Mouse (Mus musculus) neural tube, embryonic 14.5 days (tissue): ENCODE data around the gene Limch1. TPM values are rescaled to one million over a fixed set of nuclear protein-coding genes. Genes with fewer than 3 reads are reported as not detected.

ENCODE experiments used
- ATAC-seq: fragments of 200-750 bp; cut with Nextera tagmentation; 2 replicates; pipeline ENCODE4 v1.8.0; 2017; ENCODE audit warnings: low read depth, mild to moderate bottlenecking, moderate TSS enrichment, moderate library complexity
- H3K27ac ChIP-seq: fragments of 300-500 bp; sonication (generic); 2 replicates; pipeline ENCODE4 v1.5.1; 2014; ENCODE audit warnings: low read depth, mild to moderate bottlenecking, control low read depth, low read length, moderate library complexity, mixed read lengths
- H3K27me3 ChIP-seq: fragments of 300-500 bp; sonication (generic); 2 replicates; pipeline ENCODE4 v1.6.1; 2014; ENCODE audit warnings: low read length; ENCODE audit not compliant: control insufficient read depth, insufficient read depth
- H3K36me3 ChIP-seq: fragments of 300-500 bp; sonication (generic); 2 replicates; pipeline ENCODE4 v1.6.1; 2014; ENCODE audit warnings: low read length, mixed read lengths; ENCODE audit not compliant: control insufficient read depth, insufficient read depth
- H3K4me1 ChIP-seq: fragments of 300-500 bp; sonication (generic); 2 replicates; pipeline ENCODE4 v1.6.1; 2014; ENCODE audit warnings: low read length; ENCODE audit not compliant: control insufficient read depth, insufficient read depth
- H3K4me2 ChIP-seq: fragments of 300-500 bp; sonication (generic); 2 replicates; pipeline ENCODE4 v1.6.1; 2014; ENCODE audit warnings: mild to moderate bottlenecking, low read depth, low read length, control low read depth
- H3K4me3 ChIP-seq: fragments of 300-500 bp; sonication (generic); 2 replicates; pipeline ENCODE4 v1.5.1; 2014; ENCODE audit warnings: low read depth, low read length, control low read depth, mixed read lengths
- H3K9ac ChIP-seq: fragments of 300-500 bp; sonication (generic); replicated peaks from 2 replicates; pipeline ENCODE4 v1.6.1; 2014; ENCODE audit warnings: low read depth, mild to moderate bottlenecking, control low read depth, low read length, mixed read lengths
- H3K9me3 ChIP-seq: fragments of 300-500 bp; sonication (generic); 2 replicates; pipeline ENCODE4 v1.6.1; 2016; ENCODE audit warnings: low read length; ENCODE audit not compliant: control insufficient read depth
- WGBS: fragments of 180-500 bp; shearing (Covaris S2); extraction: QIAGEN DNeasy Blood & Tissue Kit; methylation state at CpG from one replicate; pipeline ENCODE4 v1.1.7; 2014; 5-methylcytosine and 5-hydroxymethylcytosine counted together
- polyA plus RNA-seq: library from polyadenylated mRNA; unstranded; fragments of >200 nt; fragmentation: Nextera tagmentation; extraction: Ambion mirVana; gene quantifications from 2 replicates; pipeline ENCODE4 v1.2.1, GENCODE M21; 2014

Gene Limch1
- polyA plus RNA-seq, 1 experiment from 2014 or later: 81.8 TPM

DNA sequence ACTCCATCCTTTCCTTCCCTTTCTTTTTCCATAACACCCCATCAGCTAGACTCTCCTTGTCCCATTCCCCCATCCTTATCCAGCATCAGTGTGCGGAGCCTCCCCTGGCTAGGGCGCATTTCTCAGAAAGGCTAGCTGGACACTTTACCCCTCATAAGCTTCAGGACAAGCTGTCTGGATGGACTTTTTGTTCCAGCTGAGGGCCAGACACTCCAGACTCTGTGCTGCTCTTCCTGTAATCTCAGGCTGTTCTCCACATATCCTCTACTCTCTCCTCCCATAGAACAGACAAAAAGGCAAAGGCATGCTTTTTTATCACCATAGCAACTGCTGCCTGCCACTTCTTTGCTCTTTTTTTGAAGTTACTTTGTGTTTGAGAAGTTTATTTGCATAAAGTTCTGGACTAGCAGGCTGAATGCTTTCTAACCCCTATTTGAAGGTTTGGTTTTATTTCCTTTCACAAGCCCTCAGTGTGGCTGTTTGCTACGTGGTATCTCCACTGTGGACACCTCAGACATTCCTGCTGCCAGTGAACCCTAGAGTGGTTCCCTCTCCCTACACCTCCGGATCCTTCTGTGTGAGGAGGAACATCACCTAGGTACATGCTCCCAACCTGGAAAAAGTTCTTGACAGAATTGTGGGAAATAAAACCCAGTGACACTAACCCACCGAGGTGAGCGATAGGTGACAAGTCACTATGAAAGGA lies 77.0 kb downstream of the Limch1 start:
- Histone ChIP-seq H3K9me3 (no peaks in the 10 kb centered on the region), H3K27me3 (no peaks in the 10 kb centered on the region), H3K36me3 (no peaks in the 10 kb centered on the region), H3K4me2 (no peak overlapping the region), H3K4me1 (no peaks in the 10 kb centered on the region; the same call in 1 of the 2 replicates), H3K4me3 (no peak overlapping the region), H3K9ac (no peak overlapping the region), H3K27ac (peak overlapping the region; percentile 39; the same call in 1 of the 2 replicates)
- WGBS: 58% methylated on average over 6 of the region's 6 CpGs
- ATAC-seq: no peak

DNA sequence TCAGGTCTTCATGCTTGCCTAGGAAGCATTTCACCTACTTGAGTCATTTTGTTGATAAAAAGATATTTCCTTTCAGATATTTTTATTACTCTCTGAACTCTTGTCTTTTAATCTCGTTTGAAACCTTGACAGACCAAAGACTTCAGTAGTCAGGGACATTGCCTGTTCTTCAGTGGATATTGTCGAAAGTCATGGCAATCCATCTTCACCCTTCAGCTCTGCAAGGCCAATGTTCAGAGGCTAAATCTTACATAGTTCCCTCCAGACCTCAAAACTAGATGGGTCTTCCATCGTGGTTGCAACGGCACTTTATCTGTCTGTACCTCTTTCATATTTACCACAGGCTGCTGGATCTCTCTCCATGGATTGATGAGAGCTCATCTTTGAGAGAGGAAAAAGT lies 80.0 kb downstream of the Limch1 start:
- ATAC-seq: no peak
- 95% methylated on average over 4 of the region's 4 CpGs for WGBS

DNA sequence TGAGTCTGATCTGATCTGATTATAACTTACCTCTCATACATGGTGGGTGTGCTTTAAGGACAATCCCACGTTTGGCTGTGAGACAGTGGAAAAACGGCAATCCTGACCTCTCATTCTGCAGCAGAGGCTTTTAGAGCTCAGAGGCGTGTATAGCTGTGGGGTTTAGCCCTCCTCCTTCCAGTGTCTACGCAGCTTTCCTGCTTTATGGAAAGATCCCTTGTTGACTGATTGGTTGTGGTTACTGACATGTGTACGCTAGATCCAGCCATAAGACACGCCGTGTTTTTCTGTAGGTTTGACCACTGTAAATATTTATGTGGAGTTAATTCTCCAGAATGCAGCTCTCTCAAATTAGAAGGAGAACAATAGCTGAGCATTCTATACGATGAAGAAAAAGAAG lies 81.2 kb downstream of the Limch1 start:
- H3K27ac ChIP-seq: no peak overlapping the region
- 60% methylated on average over 8 of the region's 8 CpGs for WGBS
- no peaks in the 10 kb centered on the region for H3K9me3 ChIP-seq

More for the DNA sequence above, 80.0 kb downstream of the Limch1 start:
- Histone ChIP-seq H3K4me3 (no peak overlapping the region), H3K36me3 (no peaks in the 10 kb centered on the region), H3K9me3 (no peaks in the 10 kb centered on the region), H3K4me1 (no peaks in the 10 kb centered on the region), H3K4me2 (no peak overlapping the region), H3K9ac (no peak overlapping the region), H3K27ac (no peak overlapping the region), H3K27me3 (no peaks in the 10 kb centered on the region)

GRCm38 (mm10) chr5:66829505-66829904 lies 83.9 kb downstream of the Limch1 start:
- no peak overlapping the region for H3K4me2 ChIP-seq
- ATAC-seq: no peak
- no peaks in the 10 kb centered on the region for H3K9me3 ChIP-seq
- H3K36me3 ChIP-seq: no peaks in the 10 kb centered on the region
- no peak overlapping the region for H3K9ac ChIP-seq
- H3K27ac ChIP-seq: no peak overlapping the region
- no peaks in the 10 kb centered on the region for H3K4me1 ChIP-seq
- WGBS: 89% methylated on average over 5 of the region's 5 CpGs
- no peaks in the 10 kb centered on the region for H3K27me3 ChIP-seq
- H3K4me3 ChIP-seq: no peak overlapping the region

More for the DNA sequence above, 81.2 kb downstream of the Limch1 start:
- Histone ChIP-seq H3K36me3 (no peaks in the 10 kb centered on the region), H3K27me3 (no peaks in the 10 kb centered on the region), H3K4me2 (no peak overlapping the region), H3K4me3 (no peak overlapping the region), H3K4me1 (no peaks in the 10 kb centered on the region), H3K9ac (no peak overlapping the region)
- no peak for ATAC-seq

- H3K4me2 ChIP-seq: no peak overlapping the region
- H3K27me3 ChIP-seq: no peaks in the 10 kb centered on the region
- no peak for ATAC-seq
- no peaks in the 10 kb centered on the region for H3K4me1 ChIP-seq
- H3K9ac ChIP-seq: no peak overlapping the region
- no peaks in the 10 kb centered on the region for H3K36me3 ChIP-seq
- 89% methylated on average over 10 of the region's 10 CpGs for WGBS
- no peaks in the 10 kb centered on the region for H3K9me3 ChIP-seq
- no peak overlapping the region for H3K27ac ChIP-seq
- H3K4me3 ChIP-seq: no peak overlapping the region
Observed at GRCm38 (mm10) chr5:66830206-66830605, 84.6 kb downstream of the Limch1 start.

GRCm38 (mm10) chr5:66834756-66835155 lies 89.1 kb downstream of the Limch1 start:
- H3K4me1 ChIP-seq: no peaks in the 10 kb centered on the region
- no peak overlapping the region for H3K4me2 ChIP-seq
- no peak for ATAC-seq
- 72% methylated on average over 6 of the region's 6 CpGs for WGBS
- H3K9ac ChIP-seq: no peak overlapping the region
- H3K27me3 ChIP-seq: no peaks in the 10 kb centered on the region
- no peaks in the 10 kb centered on the region for H3K36me3 ChIP-seq
- no peak overlapping the region for H3K27ac ChIP-seq
- H3K9me3 ChIP-seq: no peaks in the 10 kb centered on the region
- no peak overlapping the region for H3K4me3 ChIP-seq

GRCm38 (mm10) chr5:66836892-66837291 lies 91.3 kb downstream of the Limch1 start:
- Histone ChIP-seq H3K4me2 (no peak overlapping the region), H3K9ac (no peak overlapping the region), H3K36me3 (no peaks in the 10 kb centered on the region), H3K27me3 (no peaks in the 10 kb centered on the region), H3K27ac (no peak overlapping the region), H3K4me1 (no peaks in the 10 kb centered on the region), H3K4me3 (no peak overlapping the region), H3K9me3 (no peaks in the 10 kb centered on the region)
- no peak for ATAC-seq
- 93% methylated on average over 4 of the region's 4 CpGs for WGBS

DNA sequence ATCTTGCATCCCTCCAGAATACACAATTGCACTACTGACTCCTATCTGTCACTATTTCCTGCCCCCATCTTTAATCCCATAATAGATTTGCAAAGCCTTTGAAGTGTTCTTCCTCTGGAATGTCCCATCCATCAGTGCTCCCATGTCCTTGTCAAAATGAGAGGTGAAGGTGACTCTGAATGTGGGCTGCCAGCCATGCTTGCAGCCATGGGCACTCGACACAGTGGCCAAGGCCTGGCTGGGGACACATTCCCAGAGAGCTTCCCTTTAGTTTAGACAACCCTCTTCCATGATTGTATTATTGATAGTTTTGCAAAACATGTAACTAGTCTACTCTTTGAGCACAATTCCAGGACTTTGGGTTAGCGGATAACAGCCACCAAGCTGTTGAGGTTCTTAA lies 96.3 kb downstream of the Limch1 start:
- no peak for ATAC-seq
- no peaks in the 10 kb centered on the region for H3K36me3 ChIP-seq
- no peak overlapping the region for H3K4me3 ChIP-seq
- no peaks in the 10 kb centered on the region for H3K9me3 ChIP-seq
- no peaks in the 10 kb centered on the region for H3K27me3 ChIP-seq
- H3K4me2 ChIP-seq: no peak overlapping the region
- H3K9ac ChIP-seq: no peak overlapping the region
- WGBS: 93% methylated on average over 2 of the region's 2 CpGs
- no peaks in the 10 kb centered on the region for H3K4me1 ChIP-seq
- no peak overlapping the region for H3K27ac ChIP-seq

DNA sequence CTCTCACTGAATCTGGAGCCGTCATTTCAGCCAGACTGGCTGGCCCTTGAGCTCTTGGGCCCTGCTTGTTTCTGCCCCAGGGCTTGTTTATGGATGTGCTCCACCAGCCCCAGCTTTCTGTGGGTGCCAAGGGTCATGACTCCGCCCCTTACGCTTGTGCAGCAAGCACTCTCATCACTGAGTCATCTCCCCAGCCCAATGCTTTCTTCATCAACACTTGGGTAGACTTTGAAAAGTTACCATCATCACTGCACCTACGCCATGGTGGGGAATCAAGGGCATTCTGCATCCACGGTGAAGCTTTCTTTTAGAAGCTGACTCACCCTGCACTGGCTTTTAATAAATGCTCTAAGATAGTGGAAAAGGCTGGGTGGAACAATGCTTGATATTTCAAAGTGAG lies 97.1 kb downstream of the Limch1 start:
- Histone ChIP-seq H3K9ac (no peak overlapping the region), H3K27me3 (no peaks in the 10 kb centered on the region), H3K4me2 (no peak overlapping the region), H3K4me3 (no peak overlapping the region), H3K36me3 (no peaks in the 10 kb centered on the region), H3K9me3 (no peaks in the 10 kb centered on the region), H3K4me1 (no peaks in the 10 kb centered on the region), H3K27ac (no peak overlapping the region)
- 96% methylated on average over 5 of the region's 5 CpGs for WGBS
- no peak for ATAC-seq
